Mouse (Mus musculus) A20 (cell line): Measurements from ENCODE around the gene Hs2st1.

ENCODE experiments used
- DNase-seq: peaks from one replicate; pipeline ENCODE4 v3.0.0-alpha.2; 2011; ENCODE audit warnings: low read depth, low spot score

Hs2st1 gene

GRCm38 (mm10) chr3:144553942-144554341 is 16.0 kb downstream of the Hs2st1 start:
- no peak for DNase-seq

- no peak for DNase-seq
Measured at GRCm38 (mm10) chr3:144551416-144551815, 18.6 kb downstream of the Hs2st1 start.

- no peak for DNase-seq
Measured at GRCm38 (mm10) chr3:144550659-144551058, 19.3 kb downstream of the Hs2st1 start.

- no peak for DNase-seq
Measured at GRCm38 (mm10) chr3:144550036-144550435, 19.9 kb downstream of the Hs2st1 start.

GRCm38 (mm10) chr3:144548186-144548845 is 21.7 kb downstream of the Hs2st1 start:
- DNase-seq, result no peak

- no peak for DNase-seq
Measured at GRCm38 (mm10) chr3:144546490-144546889, 23.5 kb downstream of the Hs2st1 start.

- no peak for DNase-seq
Measured at GRCm38 (mm10) chr3:144545832-144546231, 24.1 kb downstream of the Hs2st1 start.

GRCm38 (mm10) chr3:144545152-144545551 is 24.8 kb downstream of the Hs2st1 start:
- no peak for DNase-seq

- DNase-seq, result no peak
Measured at GRCm38 (mm10) chr3:144541906-144542438, 28.0 kb downstream of the Hs2st1 start.

- DNase-seq, result no peak
Measured at GRCm38 (mm10) chr3:144540805-144541204, 29.2 kb downstream of the Hs2st1 start.

- DNase-seq, result no peak
Measured at GRCm38 (mm10) chr3:144539051-144539450, 30.9 kb downstream of the Hs2st1 start.

- no peak for DNase-seq
Measured at GRCm38 (mm10) chr3:144537078-144537855, 32.7 kb downstream of the Hs2st1 start.

GRCm38 (mm10) chr3:144535056-144535455 is 34.9 kb downstream of the Hs2st1 start:
- no peak for DNase-seq

- peak; percentile 50 for DNase-seq
Measured at GRCm38 (mm10) chr3:144531023-144531422, 39.0 kb downstream of the Hs2st1 start.

GRCm38 (mm10) chr3:144527918-144528317 is 42.1 kb downstream of the Hs2st1 start:
- no peak for DNase-seq

GRCm38 (mm10) chr3:144519581-144520272 is 50.3 kb downstream of the Hs2st1 start:
- DNase-seq, result no peak

- DNase-seq, result no peak
Measured at GRCm38 (mm10) chr3:144518917-144519316, 51.1 kb downstream of the Hs2st1 start.

- DNase-seq, result no peak
Measured at GRCm38 (mm10) chr3:144515286-144515685, 54.7 kb downstream of the Hs2st1 start.

GRCm38 (mm10) chr3:144514122-144514505 is 55.9 kb downstream of the Hs2st1 start:
- DNase-seq, result no peak

GRCm38 (mm10) chr3:144513169-144514121 is 56.5 kb downstream of the Hs2st1 start:
- DNase-seq, result no peak

- DNase-seq, result no peak
Measured at GRCm38 (mm10) chr3:144510724-144511123, 59.3 kb downstream of the Hs2st1 start.
